Mouse (Mus musculus) E14TG2a.4 (cell line): Measurements from ENCODE around the gene Piwil1.

Source experiments
- CTCF ChIP-seq: conservative IDR thresholded peaks from 2 replicates; pipeline ENCODE4 v1.5.1; 2014; ENCODE audit warnings: low read length
- NANOG ChIP-seq: IDR thresholded peaks from 2 replicates; pipeline ENCODE4 v1.6.1; 2014; ENCODE audit warnings: borderline replicate concordance, low read length, mixed read lengths
- POU5F1 ChIP-seq: IDR thresholded peaks from 2 replicates; pipeline ENCODE4 v1.6.1; 2014; ENCODE audit warnings: low read length, borderline replicate concordance

DNA sequence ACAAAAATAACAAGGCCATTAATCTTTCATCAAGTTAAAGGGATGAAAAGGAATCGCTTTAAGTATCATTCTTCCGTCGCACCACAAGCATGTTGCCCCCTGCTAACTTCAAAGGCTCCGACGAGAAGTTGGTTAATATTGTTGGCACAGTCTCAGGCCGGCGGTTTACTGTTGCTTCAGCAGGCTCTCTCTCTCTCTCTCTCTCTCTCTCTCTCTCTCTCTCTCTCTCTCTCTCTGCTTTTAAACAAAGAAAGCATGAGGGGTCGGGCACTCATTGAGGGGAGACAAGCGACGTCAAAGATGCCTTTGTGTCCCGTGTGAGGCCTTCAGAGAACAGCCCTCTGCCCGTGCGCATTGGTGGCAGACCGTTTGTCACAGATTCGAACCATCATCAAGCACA is 17.7 kb upstream of the Piwil1 start:
- TF ChIP-seq CTCF (no peak), POU5F1 (no peak), NANOG (no peak)
